Mouse (Mus musculus): ENCODE data around the gene Parp2. TPM values are rescaled to one million over a fixed set of nuclear protein-coding genes. Genes with fewer than 3 reads are reported as not detected.
"Not testable (repeated sequence)": the region's sequence is repeated elsewhere in the genome, so short reads cannot be mapped to it uniquely, and the experiment has no call there.

Gene Parp2
- total RNA-seq (2022), result 10 to 100 TPM; 11.6 to 16.2 (median 13.0) TPM

- DNase-seq (ENCODE audit: low spot score), result peak; percentile 100
These were observed at the start of gene Parp2, which contains the start of gene Ccnb1ip1 for GRCm38 (mm10) chr14:50807487-50808072. Parp2 (plus strand) TSS chr14:50807841. Ccnb1ip1 (minus strand) TSS chr14:50807732.

DNA sequence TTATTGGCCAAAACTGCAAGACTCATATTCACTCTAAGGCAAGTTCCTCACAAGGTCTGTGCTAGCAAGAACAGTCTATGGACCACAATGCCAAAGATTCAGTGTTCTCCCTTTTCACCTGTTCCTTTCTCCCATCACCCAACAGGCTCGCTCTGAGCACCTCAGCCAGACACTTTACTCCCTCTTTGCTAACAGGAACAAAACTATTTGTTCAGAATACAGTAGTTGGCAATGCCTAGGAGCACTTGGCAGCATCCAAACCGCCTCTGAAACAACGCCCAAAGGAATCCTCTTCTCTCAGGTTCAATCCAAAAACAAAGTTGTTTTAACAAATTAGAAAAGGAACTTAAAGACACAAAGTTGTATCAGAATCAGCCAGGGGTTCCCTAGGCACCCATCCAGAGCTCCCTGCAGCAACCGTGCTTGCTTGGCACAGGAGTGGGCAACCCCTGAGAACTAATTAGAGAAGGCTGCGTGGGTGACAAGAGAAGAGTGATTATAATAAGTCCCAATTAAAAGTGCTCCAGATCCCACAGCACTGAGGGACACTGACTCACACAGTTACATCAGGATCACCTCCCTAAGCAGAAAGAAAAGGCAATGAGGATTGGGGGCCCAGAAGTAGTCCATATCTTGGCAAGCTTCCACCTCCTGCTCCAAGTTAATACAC lies 49.1 kb upstream of the Parp2 start:
- no peak for DNase-seq (ENCODE audit: low spot score)

GRCm38 (mm10) chr14:50765736-50766135 lies 41.9 kb upstream of the Parp2 start:
- DNase-seq (ENCODE audit: low spot score), result no peak

DNA sequence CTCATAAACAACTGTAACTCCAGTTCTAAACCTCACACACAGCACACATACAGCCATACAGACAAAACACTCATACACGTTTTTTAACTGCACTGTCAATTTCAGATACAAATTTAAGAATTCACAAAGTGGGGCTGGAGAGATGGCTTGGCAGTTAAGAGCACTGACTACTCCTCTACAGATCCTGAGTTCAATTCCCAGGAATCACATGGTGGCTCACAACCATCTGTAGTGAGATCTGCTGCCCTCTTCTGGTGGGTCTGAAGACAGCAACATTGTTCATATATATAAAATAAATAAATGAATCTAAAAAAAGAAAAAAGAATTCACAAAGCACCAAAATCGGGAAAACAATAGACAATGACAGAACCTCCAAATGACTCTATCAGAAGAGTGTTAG lies 36.3 kb upstream of the Parp2 start:
- DNase-seq (ENCODE audit: low spot score), result no peak

DNA sequence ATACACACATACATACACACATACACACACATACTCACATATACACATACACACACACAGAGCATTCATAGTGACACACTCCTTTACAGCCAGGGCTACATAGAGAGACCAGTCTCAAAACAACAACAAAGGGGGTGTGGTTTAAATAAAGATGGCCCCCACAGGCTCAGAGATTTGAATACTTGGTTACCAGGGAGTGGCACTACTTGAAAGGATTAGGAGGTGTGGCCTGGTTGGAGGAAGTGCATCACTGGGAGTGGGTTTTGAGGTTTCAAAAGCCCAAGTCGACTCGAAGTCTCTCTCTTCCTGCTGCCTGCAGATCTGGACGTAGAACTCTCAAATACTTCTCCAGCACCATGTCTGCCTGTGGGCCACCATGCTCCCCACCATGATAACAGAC lies 25.5 kb upstream of the Parp2 start:
- no peak for DNase-seq (ENCODE audit: low spot score)

DNA sequence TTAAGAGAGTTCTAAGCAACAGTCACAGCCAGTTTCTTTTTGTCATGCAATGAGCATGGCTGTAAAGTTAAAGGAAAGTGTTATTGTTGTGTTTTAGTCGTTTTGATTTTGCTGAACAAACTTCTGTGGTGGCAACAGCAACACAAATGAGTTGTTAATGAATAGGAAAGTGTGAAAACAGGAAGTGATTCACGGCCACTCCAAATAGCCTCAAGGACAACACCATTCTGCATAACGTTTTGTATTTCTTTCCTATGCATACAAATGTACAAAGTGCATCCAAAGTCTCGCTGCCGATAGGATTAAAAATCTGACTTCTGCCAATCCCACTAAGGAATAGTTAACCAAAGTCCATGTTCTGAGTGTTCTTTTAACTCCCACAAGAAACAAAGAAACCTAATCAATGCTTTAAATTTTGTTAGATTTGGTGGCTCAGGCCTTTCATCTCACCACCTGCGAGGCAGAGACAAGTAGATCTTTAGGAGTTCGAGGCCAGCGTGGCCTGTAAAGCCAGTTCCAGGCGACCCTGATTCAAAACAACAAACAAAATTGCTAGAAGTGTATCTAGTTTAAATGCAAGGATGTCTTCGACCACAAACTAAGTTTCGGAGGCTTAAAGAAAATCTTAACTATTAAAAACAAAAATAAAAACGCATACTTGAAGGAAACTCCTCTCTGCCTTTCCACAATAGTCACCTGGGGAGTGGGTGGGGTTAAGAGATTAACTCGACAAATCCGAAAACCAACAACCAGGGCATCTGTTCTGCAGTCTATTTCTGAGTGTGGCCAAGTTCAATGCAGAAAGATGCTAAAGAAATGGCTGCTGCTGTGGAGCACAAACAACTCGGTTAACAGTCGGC lies 23.0 kb upstream of the Parp2 start:
- DNase-seq (ENCODE audit: low spot score), result no peak

DNA sequence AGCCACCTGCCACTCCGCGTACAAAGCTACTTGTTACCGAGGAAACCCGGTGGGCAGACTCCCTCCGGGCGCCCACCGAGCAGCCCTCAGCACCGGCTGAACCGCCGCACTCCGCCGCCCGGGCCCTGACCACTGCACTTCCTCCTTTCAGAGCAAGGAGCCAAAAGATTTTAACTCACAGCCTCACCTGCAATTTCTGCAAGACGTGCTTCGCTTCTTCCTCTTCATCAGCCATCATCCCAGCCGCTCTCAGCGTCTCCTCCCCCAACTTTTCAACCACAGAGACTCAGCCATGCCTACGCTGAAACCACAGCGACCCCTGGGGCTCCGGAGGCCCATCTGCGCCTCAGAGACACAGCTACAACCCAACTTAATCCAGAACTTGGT lies 22.4 kb upstream of the Parp2 start, which contains the start of gene Ttc5:
Gene Ttc5 (minus strand): TSS at position 269 of the 387 bp plus-strand sequence.
- DNase-seq (ENCODE audit: low spot score), result peak; percentile 92

GRCm38 (mm10) chr14:50788157-50788556 lies 19.5 kb upstream of the Parp2 start:
- DNase-seq (ENCODE audit: low spot score), result no peak

- no peak for DNase-seq (ENCODE audit: low spot score)
These were observed 12.2 kb upstream of the Parp2 start for GRCm38 (mm10) chr14:50795261-50795935.

- no peak for DNase-seq (ENCODE audit: low spot score)
These were observed 11.7 kb upstream of the Parp2 start for GRCm38 (mm10) chr14:50795965-50796364.

DNA sequence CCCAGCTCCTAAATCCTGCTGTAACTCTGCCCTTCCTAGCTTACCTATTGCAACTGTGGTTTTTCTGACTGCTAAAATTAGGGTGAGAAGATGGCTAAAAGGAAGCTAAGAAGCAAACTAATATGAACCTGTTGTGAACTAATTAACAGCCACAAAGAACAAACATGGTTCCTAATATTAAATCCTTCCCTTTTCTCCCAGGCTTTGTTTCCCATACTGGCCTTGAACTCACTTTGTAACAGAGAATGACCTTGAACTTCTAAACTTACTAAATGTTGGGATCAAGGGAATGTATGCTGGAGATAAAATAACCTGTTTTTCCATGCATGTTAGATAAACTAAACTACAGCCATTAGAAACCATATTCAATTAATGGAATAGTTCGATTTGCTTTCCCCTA lies 11.2 kb upstream of the Parp2 start:
- DNase-seq (ENCODE audit: low spot score), result no peak

GRCm38 (mm10) chr14:50798512-50798911 lies 9.1 kb upstream of the Parp2 start:
- no peak for DNase-seq (ENCODE audit: low spot score)

- peak; percentile 53 for DNase-seq (ENCODE audit: low spot score)
These were observed 8.0 kb upstream of the Parp2 start for GRCm38 (mm10) chr14:50799502-50800259.

DNA sequence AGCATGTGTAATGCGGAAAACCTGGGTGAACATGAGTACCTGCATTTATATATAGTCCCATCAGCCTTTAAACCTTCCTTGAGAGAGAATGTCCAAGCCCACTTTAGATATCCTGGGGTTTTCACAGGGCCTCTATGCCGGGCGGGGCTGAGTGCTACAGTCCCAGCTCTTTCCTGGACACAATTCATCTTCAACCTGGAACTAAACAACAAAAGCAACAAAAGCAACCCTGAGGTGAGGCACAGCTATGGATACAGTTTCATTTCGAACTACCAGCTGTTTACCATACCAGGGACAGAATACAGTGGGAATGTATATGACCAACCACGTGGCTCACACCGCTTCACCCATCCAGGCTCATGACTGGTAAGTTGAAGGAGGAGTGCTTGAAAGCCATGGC lies 5.2 kb upstream of the Parp2 start:
- no peak for DNase-seq (ENCODE audit: low spot score)

- DNase-seq (ENCODE audit: low spot score), result no peak
These were observed 4.6 kb upstream of the Parp2 start for GRCm38 (mm10) chr14:50802843-50803562.

- DNase-seq (ENCODE audit: low spot score), result no peak
These were observed 3.0 kb upstream of the Parp2 start for GRCm38 (mm10) chr14:50804683-50805082.

DNA sequence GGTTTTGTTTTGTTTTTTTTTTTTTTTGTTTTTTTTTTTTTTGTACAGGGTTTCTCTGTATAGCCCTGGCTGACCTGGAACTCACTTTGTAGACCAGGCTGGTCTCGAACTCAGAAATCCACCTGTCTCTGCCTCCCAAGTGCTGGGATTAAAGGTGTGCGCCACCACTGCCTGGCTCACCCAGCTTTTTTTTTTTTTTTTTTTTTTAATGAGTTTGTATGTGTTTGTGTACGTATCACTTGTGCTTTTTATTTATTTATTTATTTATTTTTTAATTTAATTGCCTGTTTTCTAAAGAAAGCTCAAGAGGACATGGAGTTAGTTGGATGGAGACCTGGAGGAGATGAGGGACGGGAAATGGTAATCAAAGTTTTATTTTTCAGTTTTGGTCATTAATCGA lies 1.2 kb upstream of the Parp2 start:
- DNase-seq (ENCODE audit: low spot score), result not testable (repeated sequence)

- no peak for DNase-seq (ENCODE audit: low spot score)
These were observed 5.4 kb downstream of the Parp2 start for GRCm38 (mm10) chr14:50813060-50813459.

GRCm38 (mm10) chr14:50823240-50823639 lies 15.6 kb downstream of the Parp2 start:
- no peak for DNase-seq (ENCODE audit: low spot score)

- no peak for DNase-seq (ENCODE audit: low spot score)
These were observed 16.6 kb downstream of the Parp2 start for GRCm38 (mm10) chr14:50824219-50824618.

All from heart, adult 8-10 months (tissue).